In genomic region chr11:69324749-69325148, GRCm38 (mm10) we compare ENCODE assay signal across 10 mouse cellular contexts. TPM values are rescaled to one million over a fixed set of nuclear protein-coding genes. Genes with fewer than 3 reads are reported as not detected.
DNase-seq lines count a peak whose midpoint lies in the region; ATAC-seq lines count a peak whose summit lies in the region.
"Had no signal": no experiment of that assay in that cellular context is flagged by ENCODE, and none has a peak within 500 bp of the region (broad histone marks: within the 10 kb centered on the region; RNA-seq: fewer than 3 reads in every experiment).

No protein-coding gene starts in this region.

- WGBS in kidney, embryonic 14.5 days, result 81% methylated on average over 6 of the region's 6 CpGs
- WGBS in embryonic facial prominence, embryonic 11.5 days, result 78% methylated on average over 6 of the region's 6 CpGs
- WGBS in midbrain, embryonic 16.5 days, result 89% methylated on average over 6 of the region's 6 CpGs

- ATAC-seq in kidney, embryonic 14.5 days (ENCODE audit: low FRiP score, low TSS enrichment), result no peak
- no peak for ATAC-seq in embryonic facial prominence, embryonic 11.5 days (replicated peaks; ENCODE audit: insufficient number of reproducible peaks, low FRiP score, low TSS enrichment, low read depth)
- ATAC-seq in midbrain, embryonic 16.5 days, result no peak
- ATAC-seq in CD4-positive, CD25-positive, alpha-beta regulatory T cell, adult 4 months, result no peak
- ATAC-seq: Patski had no signal

- H3K27ac ChIP-seq in kidney, embryonic 14.5 days (ENCODE audit: low read depth, low read length), result no peak overlapping the region
- H3K27ac ChIP-seq in embryonic facial prominence, embryonic 11.5 days (replicated peaks; ENCODE audit: low read depth, low read length), result no peak overlapping the region
- H3K27ac ChIP-seq in midbrain, embryonic 16.5 days (ENCODE audit: low read length), result no peak overlapping the region

- peaks cover 15% of the 10 kb centered on the region; the same call in 1 of the 2 replicates for H3K27me3 ChIP-seq in kidney, embryonic 14.5 days (ENCODE audit: control insufficient read depth, insufficient read depth, low read length)
- H3K27me3 ChIP-seq in embryonic facial prominence, embryonic 11.5 days (ENCODE audit: control insufficient read depth, insufficient read depth, low read length), result peaks cover 14% of the 10 kb centered on the region
- H3K27me3 ChIP-seq in midbrain, embryonic 16.5 days (ENCODE audit: control insufficient read depth, insufficient read depth, low read depth, low read length), result no peaks in the 10 kb centered on the region; the same call in 1 of the 2 replicates
- H3K27me3 ChIP-seq: Patski had no signal

- no peak for DNase-seq in kidney, adult 9 months
- DNase-seq in embryonic facial prominence, embryonic 11.5 days (ENCODE audit: low spot score), result no peak
- peak; percentile 23 for DNase-seq in induced T-regulatory cell, adult 2 months (ENCODE audit: low read depth)
- no peak for DNase-seq in left cerebral cortex, postnatal 14 days (ENCODE audit: low spot score in 2 of 2)
- DNase-seq in kidney, postnatal 10 days, result no peak
- DNase-seq: lung, adult 2 months had no signal

- H3K4me2 ChIP-seq in kidney, embryonic 14.5 days (replicated peaks; ENCODE audit: low read depth, low read length), result peak overlapping the region; percentile 62
- peak overlapping the region; percentile 67 for H3K4me2 ChIP-seq in embryonic facial prominence, embryonic 11.5 days (ENCODE audit: low read depth, low read length)
- peak overlapping the region; percentile 91 for H3K4me2 ChIP-seq in midbrain, embryonic 16.5 days (ENCODE audit: low read length)

- H3K9me3 ChIP-seq in kidney, embryonic 14.5 days (ENCODE audit: control insufficient read depth, low read length), result no peaks in the 10 kb centered on the region
- no peaks in the 10 kb centered on the region for H3K9me3 ChIP-seq in embryonic facial prominence, embryonic 11.5 days (replicated peaks; ENCODE audit: control insufficient read depth, low read length)
- H3K9me3 ChIP-seq in midbrain, embryonic 16.5 days (replicated peaks; ENCODE audit: control insufficient read depth, low read length, poor library complexity, severe bottlenecking), result no peaks in the 10 kb centered on the region

- peak overlapping the region; percentile 59 for H3K4me3 ChIP-seq in kidney, embryonic 14.5 days (ENCODE audit: low read length)
- H3K4me3 ChIP-seq in embryonic facial prominence, embryonic 11.5 days (ENCODE audit: low read depth, low read length), result no peak overlapping the region; the same call in 1 of the 2 replicates
- H3K4me3 ChIP-seq in midbrain, embryonic 16.5 days (ENCODE audit: low read depth, low read length), result peak overlapping the region; percentile 68

- 0 out of 2 replicates have a peak overlapping the region, but pooled peaks have one; percentile 69 for H3K9ac ChIP-seq in kidney, embryonic 14.5 days (ENCODE audit: low read depth, low read length)
- no peak overlapping the region; the same call in 1 of the 2 replicates for H3K9ac ChIP-seq in embryonic facial prominence, embryonic 11.5 days (replicated peaks; ENCODE audit: low read length)
- 0 out of 2 replicates have a peak overlapping the region, but pooled peaks have one; percentile 77 for H3K9ac ChIP-seq in midbrain, embryonic 16.5 days (ENCODE audit: low read depth, low read length)

- peaks cover 10% of the 10 kb centered on the region; the same call in 1 of the 2 replicates for H3K36me3 ChIP-seq in kidney, embryonic 14.5 days (ENCODE audit: control insufficient read depth, insufficient read depth, low read length)
- no peaks in the 10 kb centered on the region for H3K36me3 ChIP-seq in embryonic facial prominence, embryonic 11.5 days (replicated peaks; ENCODE audit: control insufficient read depth, insufficient read depth, low read depth, low read length)
- H3K36me3 ChIP-seq in midbrain, embryonic 16.5 days (ENCODE audit: control insufficient read depth, insufficient read depth, low read length), result 0 out of 2 replicates have a peak, but pooled peaks cover 1% of the 10 kb centered on the region

- H3K4me1 ChIP-seq in kidney, embryonic 14.5 days (ENCODE audit: control insufficient read depth, insufficient read depth, low read length), result peaks cover 22% of the 10 kb centered on the region
- H3K4me1 ChIP-seq in embryonic facial prominence, embryonic 11.5 days (ENCODE audit: control insufficient read depth, insufficient read depth, low read length), result peaks cover 10% of the 10 kb centered on the region
- peaks cover 39% of the 10 kb centered on the region for H3K4me1 ChIP-seq in midbrain, embryonic 16.5 days (ENCODE audit: control insufficient read depth, insufficient read depth, low read length)

- intact Hi-C loops in left cerebral cortex, postnatal 14 days (cut with DNase I), result loop anchor here (5.0 kb wide), 2 partner anchors 43 to 57 kb away; partner anchors contain the start of gene Chd3

RNA-seq across cellular contexts. Expression of gene Trappc1, which starts 1.0 kb away (rescaled TPM):
- polyA plus RNA-seq in kidney, embryonic 14.5 days (2014; fragmentation: Nextera tagmentation; extraction: Ambion mirVana), result 175 and 217 TPM in 2 replicates
- 184 and 204 TPM in 2 replicates for polyA plus RNA-seq in embryonic facial prominence, embryonic 11.5 days (2014; fragmentation: Nextera tagmentation; extraction: Ambion mirVana)
- 173 and 179 TPM in 2 replicates for polyA plus RNA-seq in midbrain, embryonic 16.5 days (2015; fragmentation: Nextera tagmentation; extraction: Ambion mirVana)
- 10 to 100 TPM; 60.1 to 67.7 TPM for total RNA-seq in left cerebral cortex, postnatal 14 days (2021)
- 10 to 100 TPM; 92.9 to 99.3 TPM for polyA plus RNA-seq in CD4-positive, CD25-positive, alpha-beta regulatory T cell, adult 4 months (2017; shearing (Covaris generic))

RNA-seq across cellular contexts. Expression of gene Cntrob, which starts 1.2 kb away (rescaled TPM):
- polyA plus RNA-seq in kidney, embryonic 14.5 days (2014; fragmentation: Nextera tagmentation; extraction: Ambion mirVana), result 18.4 and 20.1 TPM in 2 replicates
- polyA plus RNA-seq in embryonic facial prominence, embryonic 11.5 days (2014; fragmentation: Nextera tagmentation; extraction: Ambion mirVana), result 16.9 and 19.3 TPM in 2 replicates
- polyA plus RNA-seq in midbrain, embryonic 16.5 days (2015; fragmentation: Nextera tagmentation; extraction: Ambion mirVana), result 19.2 and 21.7 TPM in 2 replicates
- 10 to 100 TPM; 13.4 to 16.1 TPM for total RNA-seq in left cerebral cortex, postnatal 14 days (2021)
- polyA plus RNA-seq in CD4-positive, CD25-positive, alpha-beta regulatory T cell, adult 4 months (2017; shearing (Covaris generic)), result 1 to 10 TPM; 8.2 to 8.5 TPM

RNA-seq across cellular contexts. Expression of gene Kcnab3, which starts 1.3 kb away (rescaled TPM):
- polyA plus RNA-seq in kidney, embryonic 14.5 days (2014; fragmentation: Nextera tagmentation; extraction: Ambion mirVana), result 1.4 and 3.2 TPM in 2 replicates
- polyA plus RNA-seq in embryonic facial prominence, embryonic 11.5 days (2014; fragmentation: Nextera tagmentation; extraction: Ambion mirVana), result 0.85 and 2.2 TPM in 2 replicates
- 3.8 and 5.3 TPM in 2 replicates for polyA plus RNA-seq in midbrain, embryonic 16.5 days (2015; fragmentation: Nextera tagmentation; extraction: Ambion mirVana)
- total RNA-seq in left cerebral cortex, postnatal 14 days (2021), result 10 to 100 TPM; 30.8 to 36.9 TPM
- polyA plus RNA-seq in CD4-positive, CD25-positive, alpha-beta regulatory T cell, adult 4 months (2017; shearing (Covaris generic)), result 1 to 10 TPM in 1 of 2 experiments, under 1 TPM in 1; 0.62 to 1.2 TPM

RNA-seq across cellular contexts. Expression of gene Rnf227, which starts 15.5 kb away (rescaled TPM):
- 16.4 and 17.6 TPM in 2 replicates for polyA plus RNA-seq in kidney, embryonic 14.5 days (2014; fragmentation: Nextera tagmentation; extraction: Ambion mirVana)
- 23.7 and 25.2 TPM in 2 replicates for polyA plus RNA-seq in embryonic facial prominence, embryonic 11.5 days (2014; fragmentation: Nextera tagmentation; extraction: Ambion mirVana)
- polyA plus RNA-seq in midbrain, embryonic 16.5 days (2015; fragmentation: Nextera tagmentation; extraction: Ambion mirVana), result 297 and 334 TPM in 2 replicates
- total RNA-seq in left cerebral cortex, postnatal 14 days (2021), result 100 to 1,000 TPM in 1 of 2 experiments, 10 to 100 TPM in 1; 95.7 to 101 TPM
- 1 to 10 TPM; 3.3 to 4.0 TPM for polyA plus RNA-seq in CD4-positive, CD25-positive, alpha-beta regulatory T cell, adult 4 months (2017; shearing (Covaris generic))

RNA-seq across cellular contexts. Expression of gene Chd3, which starts 44.5 kb away (rescaled TPM):
- polyA plus RNA-seq in kidney, embryonic 14.5 days (2014; fragmentation: Nextera tagmentation; extraction: Ambion mirVana), result 56.7 and 59.7 TPM in 2 replicates
- polyA plus RNA-seq in embryonic facial prominence, embryonic 11.5 days (2014; fragmentation: Nextera tagmentation; extraction: Ambion mirVana), result 48.0 and 52.1 TPM in 2 replicates
- polyA plus RNA-seq in midbrain, embryonic 16.5 days (2015; fragmentation: Nextera tagmentation; extraction: Ambion mirVana), result 82.8 and 86.1 TPM in 2 replicates
- 100 to 1,000 TPM; 531 to 563 TPM for total RNA-seq in left cerebral cortex, postnatal 14 days (2021)
- polyA plus RNA-seq in CD4-positive, CD25-positive, alpha-beta regulatory T cell, adult 4 months (2017; shearing (Covaris generic)), result 10 to 100 TPM; 71.8 to 80.8 TPM
